ENCODE assay signal across 8 mouse cellular contexts in the genomic region with DNA sequence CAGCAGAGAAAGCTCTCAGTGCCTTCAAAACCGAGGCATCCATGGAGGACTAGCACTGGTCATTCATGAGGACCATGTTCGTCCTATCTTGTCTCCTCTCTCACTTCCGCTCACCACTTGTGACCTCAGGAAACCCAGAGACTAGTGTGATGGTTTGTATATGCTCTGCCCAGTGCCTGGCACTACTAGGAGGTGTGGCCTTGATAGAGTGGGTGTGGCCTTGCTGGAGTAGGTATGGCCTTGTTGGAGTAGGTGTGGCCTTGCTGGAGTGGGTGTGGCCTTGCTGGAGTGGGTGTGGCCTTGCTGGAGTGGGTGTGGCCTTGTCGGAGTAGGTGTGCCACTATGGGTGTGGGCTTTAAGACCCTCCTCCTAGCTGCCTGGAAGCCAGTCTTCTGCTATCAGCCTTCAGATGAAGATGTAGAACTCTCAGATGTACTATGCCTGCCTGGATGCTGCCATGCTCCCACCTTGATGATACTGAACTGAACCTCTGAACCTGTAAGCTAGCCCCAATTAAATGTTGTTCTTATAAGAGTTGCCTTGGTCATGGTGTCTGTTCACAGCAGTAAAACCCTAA.
DNase-seq lines count a peak whose midpoint lies in the region; ATAC-seq lines count a peak whose summit lies in the region.
"Not testable (repeated sequence)": the region's sequence is repeated elsewhere in the genome, so short reads cannot be mapped to it uniquely, and the experiment has no call there.

No protein-coding gene starts in this region.

- H3K27ac ChIP-seq in forebrain, embryonic 10.5 days, result peak overlapping the region; percentile 2; the same call in 1 of the 2 replicates
- H3K27ac ChIP-seq in hindbrain, embryonic 10.5 days, result peak overlapping the region; percentile 1; the same call in 1 of the 2 replicates
- H3K27ac ChIP-seq in hindbrain, embryonic 15.5 days (replicated peaks), result peak overlapping the region; percentile 66; the same call in 1 of the 2 replicates
- not testable (repeated sequence) for H3K27ac ChIP-seq in liver, embryonic 11.5 days (ENCODE audit: low read depth, low read length)
- H3K27ac ChIP-seq in midbrain, embryonic 10.5 days (replicated peaks), result peak overlapping the region; percentile 7; the same call in 1 of the 2 replicates
- H3K27ac ChIP-seq in midbrain, embryonic 16.5 days (ENCODE audit: low read length), result peak overlapping the region; percentile 72
- H3K27ac ChIP-seq in neural tube, embryonic 14.5 days (ENCODE audit: low read depth, low read length), result peak overlapping the region; percentile 61

- H3K4me2 ChIP-seq in hindbrain, embryonic 15.5 days; liver, embryonic 11.5 days; midbrain, embryonic 16.5 days (ENCODE audit: low read length); neural tube, embryonic 14.5 days (ENCODE audit: low read depth, low read length): not testable (repeated sequence)

- not testable (repeated sequence) for H3K9ac ChIP-seq in hindbrain, embryonic 15.5 days; liver, embryonic 11.5 days (ENCODE audit: low read depth, low read length); midbrain, embryonic 16.5 days (ENCODE audit: low read depth, low read length); neural tube, embryonic 14.5 days (replicated peaks; ENCODE audit: low read depth, low read length)

- not testable (repeated sequence) for ATAC-seq in hindbrain, embryonic 15.5 days (ENCODE audit: low FRiP score, low read depth); midbrain, embryonic 16.5 days; neural tube, embryonic 14.5 days (ENCODE audit: low read depth)
- peak; percentile 61 for ATAC-seq in liver, embryonic 11.5 days (replicated peaks; ENCODE audit: low FRiP score)

- 90% methylated on average over 4 of the region's 4 CpGs for WGBS in forebrain, embryonic 10.5 days
- WGBS in hindbrain, embryonic 10.5 days, result 90% methylated on average over 4 of the region's 4 CpGs
- 90% methylated on average over 4 of the region's 4 CpGs for WGBS in hindbrain, embryonic 15.5 days
- WGBS in liver, embryonic 11.5 days, result 81% methylated on average over 4 of the region's 4 CpGs
- WGBS in midbrain, embryonic 10.5 days, result 94% methylated on average over 4 of the region's 4 CpGs
- 86% methylated on average over 4 of the region's 4 CpGs for WGBS in midbrain, embryonic 16.5 days
- WGBS in neural tube, embryonic 14.5 days, result 79% methylated on average over 4 of the region's 4 CpGs

- H3K4me3 ChIP-seq in forebrain, embryonic 10.5 days; hindbrain, embryonic 10.5 days; hindbrain, embryonic 15.5 days; liver, embryonic 11.5 days (ENCODE audit: low read depth, low read length); midbrain, embryonic 10.5 days; midbrain, embryonic 16.5 days (ENCODE audit: low read depth, low read length); neural tube, embryonic 14.5 days (ENCODE audit: low read depth, low read length): not testable (repeated sequence)

- not testable (repeated sequence) for H3K36me3 ChIP-seq in forebrain, embryonic 10.5 days (replicated peaks); hindbrain, embryonic 10.5 days; hindbrain, embryonic 15.5 days; liver, embryonic 11.5 days (ENCODE audit: control insufficient read depth, insufficient read depth, low read length); midbrain, embryonic 10.5 days; midbrain, embryonic 16.5 days (ENCODE audit: control insufficient read depth, insufficient read depth, low read length); neural tube, embryonic 14.5 days (ENCODE audit: control insufficient read depth, insufficient read depth, low read length)

- H3K9me3 ChIP-seq in forebrain, embryonic 10.5 days; hindbrain, embryonic 10.5 days; hindbrain, embryonic 15.5 days; liver, embryonic 11.5 days (ENCODE audit: control insufficient read depth, low read length); midbrain, embryonic 10.5 days (replicated peaks); midbrain, embryonic 16.5 days (replicated peaks; ENCODE audit: control insufficient read depth, low read length, poor library complexity, severe bottlenecking); neural tube, embryonic 14.5 days (ENCODE audit: control insufficient read depth, low read length): not testable (repeated sequence)

- peaks cover 15% of the 10 kb centered on the region for H3K4me1 ChIP-seq in forebrain, embryonic 10.5 days
- peaks cover 14% of the 10 kb centered on the region for H3K4me1 ChIP-seq in hindbrain, embryonic 10.5 days (replicated peaks)
- peaks cover 16% of the 10 kb centered on the region for H3K4me1 ChIP-seq in hindbrain, embryonic 15.5 days (replicated peaks)
- not testable (repeated sequence) for H3K4me1 ChIP-seq in liver, embryonic 11.5 days (replicated peaks; ENCODE audit: control insufficient read depth, insufficient read depth, low read length); neural tube, embryonic 14.5 days (ENCODE audit: control insufficient read depth, insufficient read depth, low read length)
- H3K4me1 ChIP-seq in midbrain, embryonic 10.5 days, result peaks cover 18% of the 10 kb centered on the region
- peaks cover 14% of the 10 kb centered on the region for H3K4me1 ChIP-seq in midbrain, embryonic 16.5 days (ENCODE audit: control insufficient read depth, insufficient read depth, low read length)

- DNase-seq in R1 (ENCODE audit: low read depth, low spot score), result peak; percentile 49
- DNase-seq in forebrain, embryonic 10.5 days (ENCODE audit: extremely low spot score, low spot score); hindbrain, embryonic 10.5 days (ENCODE audit: low spot score); liver, embryonic 11.5 days (ENCODE audit: low spot score); midbrain, embryonic 10.5 days (ENCODE audit: low spot score): not testable (repeated sequence)

- H3K27me3 ChIP-seq in forebrain, embryonic 10.5 days (ENCODE audit: poor library complexity, severe bottlenecking); hindbrain, embryonic 15.5 days; liver, embryonic 11.5 days (replicated peaks; ENCODE audit: control insufficient read depth, insufficient read depth, low read length); midbrain, embryonic 10.5 days (ENCODE audit: low read depth, poor library complexity, severe bottlenecking); midbrain, embryonic 16.5 days (ENCODE audit: control insufficient read depth, insufficient read depth, low read depth, low read length); neural tube, embryonic 14.5 days (ENCODE audit: control insufficient read depth, insufficient read depth, low read length): not testable (repeated sequence)
- peaks cover 11% of the 10 kb centered on the region; the same call in 1 of the 2 replicates for H3K27me3 ChIP-seq in hindbrain, embryonic 10.5 days (ENCODE audit: insufficient read depth, poor library complexity, severe bottlenecking)
